Mouse (Mus musculus) hindbrain, embryonic 12.5 days (tissue): ENCODE measurements around the gene Mob1b. TPM values are rescaled to one million over a fixed set of nuclear protein-coding genes. Genes with fewer than 3 reads are reported as not detected.
A peak's percentile ranks its signal among the peaks of the same experiment; 100 is the strongest.

Source experiments
- ATAC-seq: fragments of 200-750 bp; cut with Nextera tagmentation; 2 replicates; pipeline ENCODE4 v1.8.0; 2017; ENCODE audit warnings: moderate TSS enrichment; ENCODE audit not compliant: low FRiP score
- H3K27ac ChIP-seq: fragments of 300-500 bp; sonication (generic); 2 replicates; pipeline ENCODE4 v1.5.1; 2016; ENCODE audit warnings: mild to moderate bottlenecking
- H3K27me3 ChIP-seq: fragments of 300-500 bp; sonication (generic); 2 replicates; pipeline ENCODE4 v1.6.1; 2016; ENCODE audit warnings: mild to moderate bottlenecking
- H3K36me3 ChIP-seq: fragments of 300-500 bp; sonication (generic); 2 replicates; pipeline ENCODE4 v1.6.1; 2016; ENCODE audit warnings: mild to moderate bottlenecking
- H3K4me1 ChIP-seq: fragments of 300-500 bp; sonication (generic); 2 replicates; pipeline ENCODE4 v1.6.1; 2016
- H3K4me2 ChIP-seq: fragments of 300-500 bp; sonication (generic); replicated peaks from 2 replicates; pipeline ENCODE4 v1.6.1; 2016; ENCODE audit warnings: mild to moderate bottlenecking
- H3K4me3 ChIP-seq: fragments of 300-500 bp; sonication (generic); 2 replicates; pipeline ENCODE4 v1.5.1; 2016; ENCODE audit warnings: mild to moderate bottlenecking
- H3K9ac ChIP-seq: fragments of 300-500 bp; sonication (generic); 2 replicates; pipeline ENCODE4 v1.6.1; 2016; ENCODE audit warnings: mild to moderate bottlenecking, moderate library complexity
- H3K9me3 ChIP-seq: fragments of 300-500 bp; sonication (generic); replicated peaks from 2 replicates; pipeline ENCODE4 v1.6.1; 2016; ENCODE audit warnings: mild to moderate bottlenecking
- WGBS: fragments of 180-500 bp; shearing (Covaris S2); methylation state at CpG from one replicate; pipeline ENCODE4 v1.1.7; 2016; 5-methylcytosine and 5-hydroxymethylcytosine counted together
- polyA plus RNA-seq: library from polyadenylated mRNA; unstranded; fragments of >200 nt; fragmentation: Nextera tagmentation; extraction: Ambion mirVana; gene quantifications from 2 replicates; pipeline ENCODE4 v1.2.1, GENCODE M21; 2016

Mob1b gene
- polyA plus RNA-seq, result 14.7 and 16.2 TPM in 2 replicates

DNA sequence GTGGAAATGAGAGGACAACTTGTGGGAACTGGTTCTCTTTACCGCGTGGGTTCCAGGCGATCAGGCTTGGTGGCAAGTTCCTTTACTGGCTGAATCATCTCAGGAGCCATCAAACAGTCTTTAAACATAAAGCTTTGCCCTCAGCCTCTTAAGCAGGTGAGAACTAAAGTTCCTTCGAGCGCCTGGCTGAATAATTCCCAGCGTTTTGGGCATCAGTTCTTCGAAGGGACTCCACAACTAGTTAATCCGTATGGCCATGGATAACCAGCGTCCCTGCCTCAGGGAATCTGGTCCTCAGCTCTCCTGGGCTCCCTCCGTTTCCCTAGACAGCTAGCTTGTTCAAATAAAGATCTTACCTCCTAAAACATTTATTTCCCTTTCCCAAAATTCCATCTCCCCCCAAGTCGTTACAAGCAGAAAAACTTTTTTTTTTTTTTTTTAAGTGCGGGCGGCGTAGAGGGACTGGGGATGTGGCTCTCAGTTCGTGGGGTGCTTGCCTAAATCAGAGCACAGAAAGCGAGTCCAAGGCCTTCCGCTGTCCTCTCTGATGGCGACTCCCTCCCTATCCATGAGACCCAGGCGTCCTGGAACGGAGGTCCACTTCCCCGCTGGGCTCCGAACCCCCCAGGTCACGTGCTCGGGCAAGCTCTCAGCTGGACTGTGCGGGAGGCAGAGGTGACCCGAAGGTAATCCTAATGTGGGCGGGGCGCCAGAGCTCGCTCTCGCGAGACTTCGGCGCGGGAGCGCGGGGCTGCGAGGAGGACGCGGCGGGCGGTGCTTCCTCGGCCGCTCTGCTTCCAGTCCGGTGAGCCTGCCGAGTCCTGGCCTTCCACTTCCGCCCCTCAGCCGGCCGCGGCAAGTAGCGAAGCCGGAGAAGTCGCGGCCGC lies at the start of gene Mob1b:
TSS of gene Mob1b (plus strand) at position 740 of the 887 bp plus-strand sequence.
- H3K9ac ChIP-seq, result peak within 1 kb of the TSS; percentile 99
- no peaks in the 10 kb centered on the region for H3K9me3 ChIP-seq
- H3K4me2 ChIP-seq, result peak within 1 kb of the TSS; percentile 89
- peak; percentile 97 for ATAC-seq
- H3K27ac ChIP-seq, result peak within 1 kb of the TSS; percentile 93
- H3K27me3 ChIP-seq, result no peaks in the 10 kb centered on the region
- no peaks in the 10 kb centered on the region for H3K36me3 ChIP-seq
- under 1% methylated on average over 52 of the region's 54 CpGs for WGBS
- H3K4me3 ChIP-seq, result peak within 1 kb of the TSS; percentile 100
- peaks cover 24% of the 10 kb centered on the region for H3K4me1 ChIP-seq

- peak; percentile 66 for ATAC-seq
Measured at GRCm38 (mm10) chr5:88674703-88675442, 45.8 kb upstream of the Mob1b start.

GRCm38 (mm10) chr5:88675443-88676387 lies 44.9 kb upstream of the Mob1b start, which contains the start of gene Grsf1:
TSS of gene Grsf1 (minus strand) at chr5:88676171.
- Histone ChIP-seq H3K4me3 (peak within 1 kb of the TSS; percentile 96), H3K27me3 (no peaks in the 10 kb centered on the region), H3K4me1 (peaks cover 17% of the 10 kb centered on the region), H3K9ac (peak within 1 kb of the TSS; percentile 99), H3K4me2 (peak within 1 kb of the TSS; percentile 73), H3K9me3 (no peaks in the 10 kb centered on the region), H3K36me3 (peaks cover 16% of the 10 kb centered on the region), H3K27ac (peak within 1 kb of the TSS; percentile 99)
- WGBS, result under 1% methylated on average over 101 of the region's 127 CpGs
- ATAC-seq, result peak; percentile 94

More at GRCm38 (mm10) chr5:88674703-88675442, 45.8 kb upstream of the Mob1b start:
- WGBS, result under 1% methylated on average over 43 of the region's 47 CpGs
- H3K9me3 ChIP-seq, result no peaks in the 10 kb centered on the region
- H3K36me3 ChIP-seq, result peaks cover 21% of the 10 kb centered on the region
- H3K4me2 ChIP-seq, result peak overlapping the region; percentile 73
- no peaks in the 10 kb centered on the region for H3K27me3 ChIP-seq
- H3K4me3 ChIP-seq, result peak overlapping the region; percentile 96
- peak overlapping the region; percentile 99 for H3K27ac ChIP-seq
- peaks cover 17% of the 10 kb centered on the region for H3K4me1 ChIP-seq
- H3K9ac ChIP-seq, result peak overlapping the region; percentile 99

- no peak overlapping the region for H3K4me2 ChIP-seq
- peaks cover 9% of the 10 kb centered on the region for H3K4me1 ChIP-seq
- no peak for ATAC-seq
- no peak overlapping the region for H3K4me3 ChIP-seq
- no peak overlapping the region for H3K9ac ChIP-seq
- H3K36me3 ChIP-seq, result no peaks in the 10 kb centered on the region
- H3K9me3 ChIP-seq, result no peaks in the 10 kb centered on the region
- 53% methylated on average over 7 of the region's 7 CpGs for WGBS
- no peak overlapping the region for H3K27ac ChIP-seq
- H3K27me3 ChIP-seq, result no peaks in the 10 kb centered on the region
Measured at GRCm38 (mm10) chr5:88678929-88679328, 41.7 kb upstream of the Mob1b start.

DNA sequence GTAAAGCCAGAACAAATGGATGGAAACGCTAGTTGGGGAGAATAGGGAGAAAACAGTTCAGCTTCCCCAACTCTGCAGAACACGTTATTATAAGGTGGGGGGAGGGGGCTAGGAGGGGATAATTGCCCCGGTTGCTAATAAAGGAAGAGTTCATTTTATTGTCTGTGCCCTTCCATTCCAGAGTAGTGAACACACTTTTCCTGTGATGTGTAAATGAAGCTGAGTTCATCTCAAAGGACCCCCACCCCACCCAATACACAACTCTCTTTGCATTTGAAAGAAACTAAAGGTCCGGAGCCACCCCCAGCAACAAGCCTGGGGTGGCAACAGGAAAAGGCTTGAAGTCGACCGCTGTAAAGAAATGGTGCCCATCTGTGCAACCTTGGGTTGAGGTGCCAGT lies 41.3 kb upstream of the Mob1b start:
- no peaks in the 10 kb centered on the region for H3K36me3 ChIP-seq
- H3K27me3 ChIP-seq, result no peaks in the 10 kb centered on the region
- H3K4me1 ChIP-seq, result peaks cover 5% of the 10 kb centered on the region
- no peak overlapping the region for H3K4me2 ChIP-seq
- H3K4me3 ChIP-seq, result no peak overlapping the region
- no peaks in the 10 kb centered on the region for H3K9me3 ChIP-seq
- no peak for ATAC-seq
- WGBS, result 9% methylated on average over 6 of the region's 6 CpGs
- no peak overlapping the region for H3K9ac ChIP-seq
- no peak overlapping the region for H3K27ac ChIP-seq

DNA sequence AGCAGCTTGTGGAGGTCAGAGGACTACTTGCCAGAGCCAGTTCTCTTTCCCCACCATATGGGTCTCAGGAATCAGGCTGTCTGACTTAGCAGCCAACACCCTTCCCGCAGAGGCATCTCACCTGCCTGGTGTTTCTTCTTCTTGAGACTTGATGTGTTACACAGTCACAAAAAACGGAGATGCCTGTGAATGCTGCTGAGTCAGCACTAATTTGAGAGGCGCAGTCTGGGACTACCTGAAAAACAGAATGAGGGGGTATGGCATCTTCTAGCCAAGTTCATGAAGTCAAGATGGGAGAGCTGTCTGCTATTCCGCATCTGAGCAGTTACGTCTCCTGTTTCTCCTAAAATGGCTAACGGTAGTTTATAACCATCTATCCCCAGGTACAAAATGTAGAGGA lies 40.1 kb upstream of the Mob1b start:
- 89% methylated on average over 6 of the region's 6 CpGs for WGBS
- Histone ChIP-seq H3K4me2 (no peak overlapping the region), H3K27me3 (no peaks in the 10 kb centered on the region), H3K4me1 (no peaks in the 10 kb centered on the region), H3K9ac (no peak overlapping the region), H3K36me3 (no peaks in the 10 kb centered on the region), H3K27ac (no peak overlapping the region), H3K9me3 (no peaks in the 10 kb centered on the region), H3K4me3 (no peak overlapping the region)
- no peak for ATAC-seq

GRCm38 (mm10) chr5:88683706-88684105 lies 36.9 kb upstream of the Mob1b start:
- 90% methylated on average over 9 of the region's 9 CpGs for WGBS
- H3K4me3 ChIP-seq, result no peak overlapping the region
- no peak overlapping the region for H3K9ac ChIP-seq
- no peaks in the 10 kb centered on the region for H3K4me1 ChIP-seq
- H3K36me3 ChIP-seq, result no peaks in the 10 kb centered on the region
- H3K27me3 ChIP-seq, result no peaks in the 10 kb centered on the region
- H3K4me2 ChIP-seq, result no peak overlapping the region
- H3K27ac ChIP-seq, result no peak overlapping the region
- ATAC-seq, result no peak
- H3K9me3 ChIP-seq, result no peaks in the 10 kb centered on the region

DNA sequence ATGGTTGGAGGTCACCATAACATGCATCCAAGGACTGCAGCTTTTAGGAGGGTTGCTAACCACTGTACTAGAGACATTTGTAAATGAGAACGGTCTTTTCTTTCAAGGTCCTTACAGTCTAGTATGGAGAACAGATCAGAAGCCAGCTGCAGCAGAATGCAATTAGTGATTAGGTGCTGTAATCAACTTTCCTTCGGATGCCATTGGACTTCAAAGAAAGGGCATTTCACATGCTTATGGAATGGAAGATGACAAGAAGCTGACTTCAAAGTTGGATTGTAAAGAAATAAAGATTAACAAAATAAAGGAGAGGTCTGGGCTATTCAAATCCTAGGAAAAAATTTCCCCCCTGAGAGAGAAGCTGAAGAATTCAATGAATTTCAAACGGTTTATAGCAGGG lies 36.4 kb upstream of the Mob1b start:
- ATAC-seq, result no peak
- H3K27ac ChIP-seq, result no peak overlapping the region
- H3K27me3 ChIP-seq, result no peaks in the 10 kb centered on the region
- H3K4me2 ChIP-seq, result no peak overlapping the region
- H3K9ac ChIP-seq, result no peak overlapping the region
- H3K36me3 ChIP-seq, result no peaks in the 10 kb centered on the region
- no peaks in the 10 kb centered on the region for H3K9me3 ChIP-seq
- no peak overlapping the region for H3K4me3 ChIP-seq
- WGBS, result 44% methylated on average over 3 of the region's 3 CpGs
- no peaks in the 10 kb centered on the region for H3K4me1 ChIP-seq

DNA sequence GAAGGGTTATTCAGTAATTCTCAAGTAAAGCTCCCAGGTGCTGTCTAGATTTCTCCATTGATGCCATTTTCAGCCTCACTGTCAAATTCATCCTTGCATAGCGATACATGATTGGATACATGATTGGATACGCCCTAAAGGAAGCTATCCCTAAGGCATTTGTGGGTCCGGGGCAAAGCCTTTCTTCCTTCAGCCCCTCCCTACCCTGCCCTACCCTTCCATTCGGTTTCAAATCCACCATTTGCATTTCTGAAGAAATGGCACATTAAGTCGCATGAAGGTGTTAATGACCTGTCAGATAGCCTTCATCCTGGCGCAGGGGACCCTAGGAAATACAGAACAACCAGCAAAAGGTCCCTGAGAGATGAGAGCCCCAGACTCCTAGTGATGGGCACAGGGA lies 35.3 kb upstream of the Mob1b start:
- Histone ChIP-seq H3K4me2 (no peak overlapping the region), H3K4me3 (no peak overlapping the region), H3K27ac (no peak overlapping the region), H3K4me1 (no peaks in the 10 kb centered on the region), H3K27me3 (no peaks in the 10 kb centered on the region), H3K9ac (no peak overlapping the region), H3K36me3 (no peaks in the 10 kb centered on the region), H3K9me3 (no peaks in the 10 kb centered on the region)
- 19% methylated on average over 6 of the region's 6 CpGs for WGBS
- ATAC-seq, result no peak

GRCm38 (mm10) chr5:88685745-88686299 lies 34.8 kb upstream of the Mob1b start:
- H3K27me3 ChIP-seq, result no peaks in the 10 kb centered on the region
- H3K4me2 ChIP-seq, result no peak overlapping the region
- no peak overlapping the region for H3K9ac ChIP-seq
- no peaks in the 10 kb centered on the region for H3K9me3 ChIP-seq
- no peaks in the 10 kb centered on the region for H3K4me1 ChIP-seq
- 74% methylated on average over 6 of the region's 6 CpGs for WGBS
- H3K4me3 ChIP-seq, result no peak overlapping the region
- no peaks in the 10 kb centered on the region for H3K36me3 ChIP-seq
- H3K27ac ChIP-seq, result no peak overlapping the region
- ATAC-seq, result no peak

GRCm38 (mm10) chr5:88687996-88688406 lies 32.7 kb upstream of the Mob1b start:
- Histone ChIP-seq H3K9ac (no peak overlapping the region), H3K9me3 (no peaks in the 10 kb centered on the region), H3K27ac (no peak overlapping the region), H3K36me3 (no peaks in the 10 kb centered on the region), H3K27me3 (no peaks in the 10 kb centered on the region), H3K4me2 (no peak overlapping the region), H3K4me3 (no peak overlapping the region), H3K4me1 (no peaks in the 10 kb centered on the region)
- no peak for ATAC-seq
- 87% methylated on average over 8 of the region's 8 CpGs for WGBS
